Mouse (Mus musculus): ENCODE data around the gene Efcab12.

GRCm38 (mm10) chr6:115764179-115764578 is 74.0 kb downstream of the Efcab12 start:
- TF ChIP-seq GATA1 (IDR thresholded peaks at IDR 0.05; ENCODE audit: borderline replicate concordance, low read length) (no peak), FLI1 (IDR thresholded peaks at IDR 0.05; ENCODE audit: low read length) (no peak)

All from megakaryocyte, embryonic 14.5 days (primary cell).